18 mouse cellular contexts compared by ENCODE assay signal in the genomic region with DNA sequence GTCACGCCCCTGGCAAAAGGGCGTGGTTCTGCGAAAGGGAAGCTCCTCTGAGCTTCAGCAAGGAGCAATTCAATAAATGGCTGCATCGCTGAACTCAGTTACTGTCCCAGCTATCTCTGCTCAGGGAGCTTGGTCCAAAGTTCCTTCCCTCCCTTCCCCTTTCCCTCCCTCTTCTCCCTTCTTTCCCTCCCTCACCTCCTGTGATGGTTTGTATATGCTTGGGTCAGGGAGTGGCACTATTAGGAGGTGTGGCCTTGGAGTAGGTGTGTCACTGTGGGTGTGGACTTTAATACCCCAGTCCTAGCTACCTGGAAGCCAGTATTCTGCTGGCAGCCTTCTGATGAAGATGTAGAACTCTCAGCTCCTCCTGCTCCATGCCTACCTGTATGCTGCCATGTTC.
"Had no signal": no experiment of that assay in that cellular context is flagged by ENCODE, and none has a peak within 500 bp of the region (broad histone marks: within the 10 kb centered on the region; RNA-seq: fewer than 3 reads in every experiment).

No protein-coding gene starts in this region.

- H3K4me3 ChIP-seq: limb, embryonic 12.5 days; limb, embryonic 15.5 days; liver, embryonic 15.5 days; lung, embryonic 15.5 days had no signal

- H3K27ac ChIP-seq: kidney, postnatal 0 days; limb, embryonic 12.5 days; limb, embryonic 15.5 days; liver, embryonic 15.5 days; lung, embryonic 15.5 days had no signal

- DNase-seq: kidney, adult 2 months; kidney, postnatal 4 days; left cerebral cortex, postnatal 4 days; lung, adult 18-20 months; lung, postnatal 10 days; lung, postnatal 4 days; midbrain, embryonic 14.5 days; right cerebral cortex, adult 18-20 months; right cerebral cortex, postnatal 14 days; right cerebral cortex, postnatal 4 days; thymus, postnatal 25 days had no signal

- H3K9ac ChIP-seq: limb, embryonic 12.5 days; limb, embryonic 15.5 days; liver, embryonic 15.5 days; lung, embryonic 15.5 days had no signal

- H3K4me2 ChIP-seq: limb, embryonic 12.5 days; limb, embryonic 15.5 days; liver, embryonic 11.5 days; liver, embryonic 15.5 days; lung, embryonic 15.5 days; midbrain, embryonic 11.5 days had no signal

- H3K9me3 ChIP-seq: limb, embryonic 12.5 days; limb, embryonic 15.5 days; liver, embryonic 15.5 days; lung, embryonic 15.5 days had no signal

- H3K4me1 ChIP-seq: limb, embryonic 12.5 days; limb, embryonic 15.5 days; liver, embryonic 15.5 days had no signal

- H3K27me3 ChIP-seq: limb, embryonic 12.5 days; limb, embryonic 15.5 days; liver, embryonic 15.5 days; lung, embryonic 15.5 days had no signal

- H3K36me3 ChIP-seq: limb, embryonic 12.5 days; limb, embryonic 15.5 days; liver, embryonic 15.5 days; lung, embryonic 15.5 days had no signal
